Mouse (Mus musculus) liver, embryonic 14.5 days (tissue): ENCODE data around the gene Gli2.

Experiments
- CTCF ChIP-seq: IDR thresholded peaks from 2 replicates; pipeline ENCODE4 v1.5.1; 2016; ENCODE audit warnings: antibody characterized with exemption, low read depth, control low read depth
- EP300 ChIP-seq: IDR thresholded peaks from 2 replicates; pipeline ENCODE4 v1.6.1; 2016; ENCODE audit warnings: antibody characterized with exemption, low read depth

DNA sequence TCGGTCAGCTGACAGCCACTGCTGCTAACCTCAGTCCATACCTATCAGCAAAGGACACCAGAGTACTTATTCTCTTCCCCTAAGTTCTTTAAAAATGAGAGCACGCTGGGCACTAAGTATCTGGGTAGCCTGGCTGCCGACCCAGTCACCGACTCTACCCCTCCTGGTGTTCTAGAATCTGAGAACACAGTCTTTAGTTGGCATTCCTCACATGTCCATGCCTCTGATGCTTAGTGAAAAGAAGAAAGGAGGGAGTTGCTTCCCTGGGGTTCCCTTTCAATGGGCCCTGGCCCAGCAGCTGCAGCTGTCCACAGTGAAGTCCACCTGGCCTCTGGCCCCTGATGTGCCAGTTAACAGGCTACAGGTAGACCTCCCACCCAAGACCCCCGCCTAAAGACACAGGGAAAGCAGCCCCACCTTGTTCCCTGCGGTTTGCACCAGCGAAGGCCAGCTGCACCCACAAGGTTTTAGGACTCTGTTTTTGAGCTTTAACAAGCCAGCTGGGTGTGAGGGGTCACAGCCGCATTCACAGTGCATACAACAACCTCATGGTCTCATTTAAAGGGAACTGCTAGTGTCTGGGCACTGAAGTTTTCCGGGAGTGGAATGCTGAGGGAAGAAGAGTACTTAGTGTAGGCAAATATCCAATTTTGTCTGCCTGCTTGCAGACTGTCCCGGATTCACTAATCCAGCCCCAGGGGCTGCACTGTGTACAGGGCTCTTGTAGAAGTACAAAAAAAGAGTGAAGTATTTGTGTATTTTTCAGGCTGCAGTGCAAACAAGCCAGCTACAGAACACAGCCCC, 3.4 kb downstream of the Gli2 start:
- TF ChIP-seq EP300 (no peak), CTCF (no peak)
